Mouse (Mus musculus) megakaryocyte, embryonic 14.5 days (primary cell): Measurements from ENCODE around the gene Tvp23b. TPM values are rescaled to one million over a fixed set of nuclear protein-coding genes. Genes with fewer than 3 reads are reported as not detected.

Experiments
- H3K27me3 ChIP-seq: replicated peaks from 2 replicates; pipeline ENCODE3; 2012; ENCODE audit warnings: inconsistent platforms
- H3K36me3 ChIP-seq: replicated peaks from 2 replicates; pipeline ENCODE3; 2012; ENCODE audit warnings: low read length, inconsistent platforms, mixed read lengths
- H3K4me1 ChIP-seq: 2 replicates; pipeline ENCODE4 v1.6.1; 2012; ENCODE audit warnings: inconsistent platforms
- H3K4me3 ChIP-seq: replicated peaks from 2 replicates; pipeline ENCODE3; 2012; ENCODE audit warnings: moderate library complexity, mild to moderate bottlenecking, inconsistent platforms
- H3K9me3 ChIP-seq: 2 replicates; pipeline ENCODE4 v1.6.1; 2012; ENCODE audit warnings: inconsistent platforms
- FLI1 ChIP-seq: IDR thresholded peaks from 2 replicates; pipeline ENCODE4 v1.6.1; 2012; ENCODE audit warnings: low read length, inconsistent platforms, mixed read lengths
- GATA1 ChIP-seq: IDR thresholded peaks from 3 replicates; pipeline ENCODE4 v1.6.1; 2012; ENCODE audit warnings: mixed read lengths, low read length, inconsistent platforms, borderline replicate concordance
- polyA plus RNA-seq: library from polyadenylated mRNA; stranded (reverse); fragments of >175 nt; gene quantifications from 2 replicates; pipeline ENCODE4 v1.2.3, GENCODE M21; 2012; ENCODE audit warnings: low replicate concordance; ENCODE audit not compliant: insufficient read depth

The Tvp23b gene
- polyA plus RNA-seq, 1 experiment: 2.0 TPM

- Histone ChIP-seq H3K36me3 (no peaks in the 10 kb centered on the region), H3K4me1 (peaks cover 5% of the 10 kb centered on the region), H3K9me3 (no peaks in the 10 kb centered on the region), H3K4me3 (no peak overlapping the region), H3K27me3 (peaks cover 8% of the 10 kb centered on the region)
- TF ChIP-seq FLI1 (no peak), GATA1 (no peak)
These were observed 25.9 kb upstream of the Tvp23b start for GRCm38 (mm10) chr11:62853334-62853733.

GRCm38 (mm10) chr11:62865562-62865961 lies 13.7 kb upstream of the Tvp23b start:
- Histone ChIP-seq H3K36me3 (no peaks in the 10 kb centered on the region), H3K4me1 (no peaks in the 10 kb centered on the region), H3K9me3 (no peaks in the 10 kb centered on the region), H3K27me3 (peaks cover 19% of the 10 kb centered on the region), H3K4me3 (no peak overlapping the region)
- TF ChIP-seq FLI1: no peak
- TF ChIP-seq GATA1: no peak

DNA sequence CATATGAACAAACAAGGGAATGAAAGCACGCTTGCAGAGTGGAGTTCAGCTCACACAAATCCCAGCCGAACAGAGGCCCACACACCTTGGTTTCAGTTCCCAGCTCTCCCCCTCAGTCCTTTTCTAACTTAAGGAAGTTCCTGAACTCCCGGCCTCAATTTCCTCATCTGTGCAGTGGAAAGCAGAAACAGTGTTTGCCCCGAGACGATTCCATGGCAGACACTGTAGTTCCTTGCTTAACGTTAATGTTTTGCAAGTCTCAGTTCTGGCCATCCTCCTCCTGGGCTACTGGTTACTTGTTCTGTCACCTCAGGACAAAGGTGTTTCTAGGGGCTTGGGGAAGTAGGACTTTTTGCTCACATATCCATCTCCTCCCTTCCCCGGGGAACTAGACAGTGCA lies 12.6 kb upstream of the Tvp23b start:
- H3K36me3 ChIP-seq: no peaks in the 10 kb centered on the region
- peaks cover 19% of the 10 kb centered on the region for H3K27me3 ChIP-seq
- H3K9me3 ChIP-seq: no peaks in the 10 kb centered on the region
- peaks cover 4% of the 10 kb centered on the region for H3K4me1 ChIP-seq
- TF ChIP-seq GATA1: no peak
- no peak for TF ChIP-seq FLI1
- H3K4me3 ChIP-seq: no peak overlapping the region

GRCm38 (mm10) chr11:62869201-62869600 lies 10.1 kb upstream of the Tvp23b start:
- no peaks in the 10 kb centered on the region for H3K36me3 ChIP-seq

GRCm38 (mm10) chr11:62869715-62870371 lies 9.4 kb upstream of the Tvp23b start:
- no peak overlapping the region for H3K4me3 ChIP-seq
- no peaks in the 10 kb centered on the region for H3K9me3 ChIP-seq
- H3K27me3 ChIP-seq: peaks cover 17% of the 10 kb centered on the region
- H3K36me3 ChIP-seq: no peaks in the 10 kb centered on the region
- no peak for TF ChIP-seq FLI1
- TF ChIP-seq GATA1: no peak
- H3K4me1 ChIP-seq: peaks cover 9% of the 10 kb centered on the region

More at GRCm38 (mm10) chr11:62869201-62869600, 10.1 kb upstream of the Tvp23b start:
- Histone ChIP-seq H3K4me1 (peaks cover 5% of the 10 kb centered on the region), H3K4me3 (no peak overlapping the region), H3K27me3 (peaks cover 16% of the 10 kb centered on the region), H3K9me3 (no peaks in the 10 kb centered on the region)
- TF ChIP-seq FLI1 (no peak), GATA1 (no peak)

GRCm38 (mm10) chr11:62873479-62873878 lies 5.8 kb upstream of the Tvp23b start:
- no peak for TF ChIP-seq FLI1
- TF ChIP-seq GATA1: no peak

DNA sequence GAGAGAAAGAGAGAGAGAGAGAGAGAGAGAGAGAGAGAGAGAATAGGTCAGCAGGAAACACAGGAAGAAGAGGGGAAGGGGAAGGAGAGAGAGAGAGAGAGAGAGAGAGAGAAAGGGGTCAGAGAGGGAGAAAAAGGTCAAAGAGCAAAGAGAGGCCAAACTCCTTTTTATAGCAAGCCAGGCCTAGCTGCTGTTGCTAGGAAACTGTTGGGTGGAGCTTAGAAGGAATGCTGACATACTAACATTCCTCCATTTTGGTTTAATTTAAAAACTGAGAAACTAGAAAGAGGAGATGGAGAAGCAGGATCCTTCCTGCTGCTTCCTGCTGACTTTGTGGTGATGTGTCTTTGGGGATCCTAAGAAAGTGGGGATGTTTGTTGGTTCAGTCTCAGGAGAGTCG lies 3.6 kb upstream of the Tvp23b start:
- Histone ChIP-seq H3K4me1 (peaks cover 20% of the 10 kb centered on the region), H3K36me3 (no peaks in the 10 kb centered on the region), H3K27me3 (peaks cover 3% of the 10 kb centered on the region), H3K9me3 (no peaks in the 10 kb centered on the region), H3K4me3 (no peak overlapping the region)
- TF ChIP-seq GATA1 (no peak), FLI1 (no peak)

More at GRCm38 (mm10) chr11:62873479-62873878, 5.8 kb upstream of the Tvp23b start:
- peaks cover 12% of the 10 kb centered on the region for H3K4me1 ChIP-seq
- peaks cover 7% of the 10 kb centered on the region for H3K27me3 ChIP-seq
- H3K4me3 ChIP-seq: no peak overlapping the region
- H3K9me3 ChIP-seq: no peaks in the 10 kb centered on the region
- no peaks in the 10 kb centered on the region for H3K36me3 ChIP-seq

- Histone ChIP-seq H3K9me3 (no peaks in the 10 kb centered on the region), H3K27me3 (peaks cover 3% of the 10 kb centered on the region), H3K36me3 (no peaks in the 10 kb centered on the region), H3K4me3 (no peak overlapping the region), H3K4me1 (peaks cover 24% of the 10 kb centered on the region)
- TF ChIP-seq GATA1 (no peak), FLI1 (no peak)
These were observed 2.8 kb upstream of the Tvp23b start for GRCm38 (mm10) chr11:62876445-62876844.

GRCm38 (mm10) chr11:62877391-62877790 lies 1.9 kb upstream of the Tvp23b start:
- Histone ChIP-seq H3K4me1 (peaks cover 25% of the 10 kb centered on the region), H3K4me3 (no peak overlapping the region), H3K9me3 (no peaks in the 10 kb centered on the region), H3K27me3 (peaks cover 3% of the 10 kb centered on the region), H3K36me3 (peaks cover 9% of the 10 kb centered on the region)
- TF ChIP-seq GATA1 (no peak), FLI1 (no peak)

- peaks cover 21% of the 10 kb centered on the region for H3K36me3 ChIP-seq
- TF ChIP-seq GATA1: no peak
- TF ChIP-seq FLI1: no peak
- peak overlapping the region; percentile 99 for H3K4me3 ChIP-seq
- no peaks in the 10 kb centered on the region for H3K9me3 ChIP-seq
- H3K4me1 ChIP-seq: peaks cover 35% of the 10 kb centered on the region
- H3K27me3 ChIP-seq: peaks cover 3% of the 10 kb centered on the region
These were observed 527 bp upstream of the Tvp23b start for GRCm38 (mm10) chr11:62878728-62879127.

- Histone ChIP-seq H3K4me1 (peaks cover 37% of the 10 kb centered on the region), H3K27me3 (no peaks in the 10 kb centered on the region), H3K36me3 (peaks cover 68% of the 10 kb centered on the region), H3K9me3 (no peaks in the 10 kb centered on the region), H3K4me3 (peak overlapping the region; percentile 43)
- TF ChIP-seq GATA1 (no peak), FLI1 (no peak)
These were observed 4.2 kb downstream of the Tvp23b start for GRCm38 (mm10) chr11:62883407-62883806.
